ENCODE assay signal across 8 mouse cellular contexts in genomic region chr1:83717056-83717455, GRCm38 (mm10).
A peak's percentile ranks its signal among the peaks of the same experiment; 100 is the strongest.
DNase-seq lines count a peak whose midpoint lies in the region; ATAC-seq and TF ChIP-seq lines count a peak whose summit lies in the region.

No protein-coding gene starts in this region.

- peak; percentile 62 for TF ChIP-seq CTCF in left cerebral cortex, adult 2 months (IDR thresholded peaks at IDR 0.05)

- DNase-seq in embryo, embryonic 11 days = peak; percentile 72
- DNase-seq in left cerebral cortex, adult 2 months (ENCODE audit: extremely low spot score in 1 of 2, low spot score in 2 of 2) = peak; percentile 46
- peak; percentile 38 for DNase-seq in right cerebral cortex, postnatal 4 days

- H3K9me3 ChIP-seq in forebrain, embryonic 15.5 days = no peaks in the 10 kb centered on the region
- H3K9me3 ChIP-seq in forebrain, embryonic 12.5 days = no peaks in the 10 kb centered on the region
- no peaks in the 10 kb centered on the region for H3K9me3 ChIP-seq in neural tube, embryonic 14.5 days (ENCODE audit: control insufficient read depth, low read length)
- no peaks in the 10 kb centered on the region for H3K9me3 ChIP-seq in neural tube, embryonic 15.5 days (replicated peaks)
- no peaks in the 10 kb centered on the region for H3K9me3 ChIP-seq in intestine, embryonic 15.5 days

- H3K27me3 ChIP-seq in forebrain, embryonic 15.5 days = no peaks in the 10 kb centered on the region
- no peaks in the 10 kb centered on the region for H3K27me3 ChIP-seq in forebrain, embryonic 12.5 days
- no peaks in the 10 kb centered on the region for H3K27me3 ChIP-seq in neural tube, embryonic 14.5 days (ENCODE audit: control insufficient read depth, insufficient read depth, low read length)
- no peaks in the 10 kb centered on the region for H3K27me3 ChIP-seq in neural tube, embryonic 15.5 days (replicated peaks)
- H3K27me3 ChIP-seq in intestine, embryonic 15.5 days (replicated peaks) = no peaks in the 10 kb centered on the region

- H3K9ac ChIP-seq in forebrain, embryonic 15.5 days (replicated peaks) = no peak overlapping the region
- no peak overlapping the region for H3K9ac ChIP-seq in forebrain, embryonic 12.5 days
- H3K9ac ChIP-seq in neural tube, embryonic 14.5 days (replicated peaks; ENCODE audit: low read depth, low read length) = no peak overlapping the region
- H3K9ac ChIP-seq in neural tube, embryonic 15.5 days (replicated peaks) = no peak overlapping the region
- H3K9ac ChIP-seq in intestine, embryonic 15.5 days = no peak overlapping the region

- 0 out of 2 replicates have a peak, but pooled peaks have one; percentile 55 for ATAC-seq in forebrain, embryonic 15.5 days (replicated peaks)
- no peak; the same call in 1 of the 2 replicates for ATAC-seq in forebrain, embryonic 12.5 days (ENCODE audit: low FRiP score)
- peak; percentile 63; the same call in 1 of the 2 replicates for ATAC-seq in neural tube, embryonic 14.5 days (ENCODE audit: low read depth)
- no peak for ATAC-seq in neural tube, embryonic 15.5 days (ENCODE audit: low FRiP score)
- ATAC-seq in intestine, embryonic 15.5 days = no peak

- H3K27ac ChIP-seq in forebrain, embryonic 15.5 days (replicated peaks) = no peak overlapping the region
- no peak overlapping the region for H3K27ac ChIP-seq in forebrain, embryonic 12.5 days
- H3K27ac ChIP-seq in neural tube, embryonic 14.5 days (ENCODE audit: low read depth, low read length) = no peak overlapping the region
- no peak overlapping the region for H3K27ac ChIP-seq in neural tube, embryonic 15.5 days (replicated peaks)
- no peak overlapping the region for H3K27ac ChIP-seq in left cerebral cortex, adult 2 months
- no peak overlapping the region for H3K27ac ChIP-seq in intestine, embryonic 15.5 days

- WGBS in forebrain, embryonic 15.5 days = 6% methylated on average over 1 of the region's 1 CpGs
- 0% methylated on average over 1 of the region's 1 CpGs for WGBS in forebrain, embryonic 12.5 days
- WGBS in neural tube, embryonic 14.5 days = 0% methylated on average over 1 of the region's 1 CpGs
- 0% methylated on average over 1 of the region's 1 CpGs for WGBS in neural tube, embryonic 15.5 days
- 11% methylated on average over 1 of the region's 1 CpGs for WGBS in intestine, embryonic 15.5 days

- H3K4me3 ChIP-seq in forebrain, embryonic 15.5 days = no peak overlapping the region
- no peak overlapping the region for H3K4me3 ChIP-seq in forebrain, embryonic 12.5 days (replicated peaks)
- no peak overlapping the region for H3K4me3 ChIP-seq in neural tube, embryonic 14.5 days (ENCODE audit: low read depth, low read length)
- H3K4me3 ChIP-seq in neural tube, embryonic 15.5 days (replicated peaks) = no peak overlapping the region
- no peak overlapping the region for H3K4me3 ChIP-seq in left cerebral cortex, adult 2 months
- H3K4me3 ChIP-seq in intestine, embryonic 15.5 days (replicated peaks) = no peak overlapping the region

- no peaks in the 10 kb centered on the region for H3K36me3 ChIP-seq in forebrain, embryonic 15.5 days
- no peaks in the 10 kb centered on the region for H3K36me3 ChIP-seq in forebrain, embryonic 12.5 days (replicated peaks)
- H3K36me3 ChIP-seq in neural tube, embryonic 14.5 days (ENCODE audit: control insufficient read depth, insufficient read depth, low read length) = no peaks in the 10 kb centered on the region
- H3K36me3 ChIP-seq in neural tube, embryonic 15.5 days = no peaks in the 10 kb centered on the region
- no peaks in the 10 kb centered on the region for H3K36me3 ChIP-seq in intestine, embryonic 15.5 days

- no peak overlapping the region for H3K4me2 ChIP-seq in forebrain, embryonic 15.5 days (replicated peaks)
- H3K4me2 ChIP-seq in forebrain, embryonic 12.5 days = no peak overlapping the region
- H3K4me2 ChIP-seq in neural tube, embryonic 14.5 days (ENCODE audit: low read depth, low read length) = no peak overlapping the region
- no peak overlapping the region for H3K4me2 ChIP-seq in neural tube, embryonic 15.5 days
- H3K4me2 ChIP-seq in intestine, embryonic 15.5 days (replicated peaks) = no peak overlapping the region

- intact Hi-C loops in left cerebral cortex, adult 2 months (cut with DNase I) = loop anchor here (1.0 to 5.0 kb wide), 3 partner anchors 310 to 655 kb away; partner anchors contain the start of gene Krtap28-13

- no peaks in the 10 kb centered on the region for H3K4me1 ChIP-seq in forebrain, embryonic 15.5 days
- no peaks in the 10 kb centered on the region for H3K4me1 ChIP-seq in forebrain, embryonic 12.5 days
- no peaks in the 10 kb centered on the region for H3K4me1 ChIP-seq in neural tube, embryonic 14.5 days (ENCODE audit: control insufficient read depth, insufficient read depth, low read length)
- no peaks in the 10 kb centered on the region for H3K4me1 ChIP-seq in neural tube, embryonic 15.5 days
- H3K4me1 ChIP-seq in intestine, embryonic 15.5 days (replicated peaks) = no peaks in the 10 kb centered on the region

Comparison
In these comparisons a context has a peak if more than half of its experiments do, and no peak if none do; other contexts are left out.
1. ATAC-seq: peak in forebrain, embryonic 15.5 days (single experiment) and neural tube, embryonic 14.5 days (single experiment); none in forebrain, embryonic 12.5 days (single experiment), neural tube, embryonic 15.5 days (single experiment) and intestine, embryonic 15.5 days (single experiment).
2. Peak in every context shown above with its lines, with median percentiles within 50 percentile points of each other: DNase-seq.